Comparison of ENCODE assay signal across 24 mouse cellular contexts in the genomic region with DNA sequence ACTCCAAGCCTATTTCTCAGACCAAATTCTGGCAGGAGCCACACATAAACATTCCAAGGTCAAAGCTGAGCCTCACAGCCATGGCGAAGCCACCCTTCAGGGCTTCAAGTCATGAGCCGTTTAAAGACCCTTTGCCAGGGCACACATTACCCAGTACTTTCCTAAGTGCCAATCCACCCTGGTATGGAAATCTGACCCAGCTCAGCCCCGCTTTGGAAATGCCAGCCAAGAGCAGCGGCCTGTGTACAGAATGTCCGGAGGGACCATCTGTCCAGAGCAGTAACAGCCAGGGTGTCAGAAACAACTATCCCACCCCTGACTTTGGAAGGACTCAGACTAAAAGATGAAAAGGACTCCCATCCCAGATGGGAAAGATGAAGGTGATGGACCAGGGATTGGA. TPM values are rescaled to one million over a fixed set of nuclear protein-coding genes. Genes with fewer than 3 reads are reported as not detected.
DNase-seq lines count a peak whose midpoint lies in the region; ATAC-seq lines count a peak whose summit lies in the region.
"Had no signal": no experiment of that assay in that cellular context is flagged by ENCODE, and none has a peak within 500 bp of the region (broad histone marks: within the 10 kb centered on the region; RNA-seq: fewer than 3 reads in every experiment).

No protein-coding gene starts in this region.

- no peak overlapping the region for H3K9ac ChIP-seq in forebrain, embryonic 13.5 days
- H3K9ac ChIP-seq: embryonic facial prominence, embryonic 15.5 days; hindbrain, embryonic 14.5 days; limb, embryonic 15.5 days; liver, embryonic 15.5 days; lung, embryonic 15.5 days had no signal

- H3K36me3 ChIP-seq in forebrain, embryonic 13.5 days (ENCODE audit: poor library complexity, severe bottlenecking), result peaks cover 16% of the 10 kb centered on the region
- H3K36me3 ChIP-seq: embryonic facial prominence, embryonic 15.5 days; liver, embryonic 15.5 days; lung, embryonic 15.5 days; midbrain, embryonic 10.5 days had no signal

- H3K27me3 ChIP-seq in forebrain, embryonic 13.5 days, result no peaks in the 10 kb centered on the region
- H3K27me3 ChIP-seq: embryonic facial prominence, embryonic 15.5 days; limb, embryonic 15.5 days; liver, embryonic 15.5 days; lung, embryonic 15.5 days had no signal

- no peak for ATAC-seq in forebrain, embryonic 13.5 days
- ATAC-seq: forebrain, embryonic 16.5 days; inflammation-experienced regulatory T-cells, adult 6 months had no signal

- H3K4me2 ChIP-seq in forebrain, embryonic 13.5 days, result no peak overlapping the region
- H3K4me2 ChIP-seq: embryonic facial prominence, embryonic 15.5 days; hindbrain, embryonic 14.5 days; limb, embryonic 15.5 days; liver, embryonic 15.5 days; lung, embryonic 15.5 days had no signal

- 93% methylated on average over 5 of the region's 5 CpGs for WGBS in forebrain, embryonic 13.5 days

- no peaks in the 10 kb centered on the region for H3K4me1 ChIP-seq in forebrain, embryonic 13.5 days
- H3K4me1 ChIP-seq: embryonic facial prominence, embryonic 15.5 days; limb, embryonic 15.5 days; liver, embryonic 15.5 days; lung, embryonic 15.5 days had no signal

- H3K27ac ChIP-seq in forebrain, embryonic 13.5 days, result no peak overlapping the region
- H3K27ac ChIP-seq: embryonic facial prominence, embryonic 15.5 days; hindbrain, embryonic 14.5 days; limb, embryonic 15.5 days; liver, embryonic 15.5 days; lung, embryonic 15.5 days; midbrain, embryonic 10.5 days had no signal

- no peaks in the 10 kb centered on the region for H3K9me3 ChIP-seq in forebrain, embryonic 13.5 days (replicated peaks)
- H3K9me3 ChIP-seq: embryonic facial prominence, embryonic 15.5 days; limb, embryonic 15.5 days; liver, embryonic 15.5 days; lung, embryonic 15.5 days; midbrain, embryonic 10.5 days had no signal

- peak; percentile 85 for DNase-seq in gastrocnemius, adult 18-20 months (ENCODE audit: low spot score)
- no peak for DNase-seq in gastrocnemius, postnatal 4 days (ENCODE audit: low spot score in 2 of 2)
- DNase-seq in cerebellum, postnatal 10 days, result peak; percentile 28 to 40
- DNase-seq in gastrocnemius, postnatal 10 days, result peak; percentile 30
- DNase-seq in left cerebral cortex, adult 18-20 months (ENCODE audit: low spot score in 2 of 2), result no peak
- no peak for DNase-seq in urinary bladder, postnatal 4 days (ENCODE audit: low spot score in 2 of 2)
- DNase-seq in urinary bladder, postnatal 10 days (ENCODE audit: low spot score), result no peak
- DNase-seq: adrenal gland, postnatal 25 days; kidney, adult 18-20 months; kidney, postnatal 4 days; left cerebral cortex, postnatal 4 days; lung, postnatal 4 days; thymus, adult 2 months; thymus, postnatal 4 days had no signal

- H3K4me3 ChIP-seq in forebrain, embryonic 13.5 days, result no peak overlapping the region
- H3K4me3 ChIP-seq: embryonic facial prominence, embryonic 15.5 days; limb, embryonic 15.5 days; liver, embryonic 15.5 days; lung, embryonic 15.5 days; midbrain, embryonic 10.5 days had no signal

RNA-seq across cellular contexts. Expression of a gene that starts 32.7 kb away (rescaled TPM):
- total RNA-seq in gastrocnemius, adult 18-20 months (2021), result 1 to 10 TPM; 2.5 to 5.5 TPM
- 1 to 10 TPM; 7.7 to 8.0 TPM for total RNA-seq in gastrocnemius, postnatal 4 days (2021)
- 1 to 10 TPM; 8.5 to 9.5 TPM for total RNA-seq in gastrocnemius, postnatal 10 days (2021)
- 10 to 100 TPM; 24.8 to 25.5 TPM for total RNA-seq in left cerebral cortex, adult 18-20 months (2021)
- polyA plus RNA-seq in forebrain, embryonic 13.5 days (2015; fragmentation: Nextera tagmentation; extraction: Ambion mirVana), result 25.3 and 29.1 TPM in 2 replicates

RNA-seq across cellular contexts. Expression of a gene that starts 54.2 kb away (rescaled TPM):
- 1 to 10 TPM in 1 of 2 experiments, under 1 TPM in 1; 0.71 to 1.0 TPM for total RNA-seq in gastrocnemius, adult 18-20 months (2021)
- total RNA-seq in gastrocnemius, postnatal 4 days (2021), result 1 to 10 TPM; 2.2 to 2.6 TPM
- total RNA-seq in gastrocnemius, postnatal 10 days (2021), result 1 to 10 TPM; 1.3 to 1.4 TPM
- total RNA-seq in left cerebral cortex, adult 18-20 months (2021), result 10 to 100 TPM in 1 of 2 experiments, 1 to 10 TPM in 1; 9.9 to 12.5 TPM
- 2.8 and 3.0 TPM in 2 replicates for polyA plus RNA-seq in forebrain, embryonic 13.5 days (2015; fragmentation: Nextera tagmentation; extraction: Ambion mirVana)
- total RNA-seq: monocyte, adult 5-6 weeks had no signal

Comparison
In these comparisons a context has a peak if more than half of its experiments do, and no peak if none do; other contexts are left out.
1. DNase-seq: peak in gastrocnemius, adult 18-20 months (single experiment), cerebellum, postnatal 10 days (2 of 2) and gastrocnemius, postnatal 10 days (single experiment); none in gastrocnemius, postnatal 4 days (0 of 2), left cerebral cortex, adult 18-20 months (0 of 2), urinary bladder, postnatal 4 days (0 of 2) and urinary bladder, postnatal 10 days (single experiment).